Mouse (Mus musculus) intestine, embryonic 15.5 days (tissue): ENCODE data around the gene Galk2. TPM values are rescaled to one million over a fixed set of nuclear protein-coding genes. Genes with fewer than 3 reads are reported as not detected.

ENCODE experiments used
- ATAC-seq: fragments of 200-750 bp; cut with Nextera tagmentation; 2 replicates; pipeline ENCODE4 v1.8.0; 2017; ENCODE audit warnings: moderate TSS enrichment, moderate library complexity
- H3K27ac ChIP-seq: fragments of 300-500 bp; sonication (generic); 2 replicates; pipeline ENCODE4 v1.5.1; 2015; ENCODE audit warnings: mild to moderate bottlenecking, inconsistent platforms
- H3K27me3 ChIP-seq: fragments of 300-500 bp; sonication (generic); replicated peaks from 2 replicates; pipeline ENCODE4 v1.6.1; 2015; ENCODE audit warnings: inconsistent platforms
- H3K36me3 ChIP-seq: fragments of 300-500 bp; sonication (generic); 2 replicates; pipeline ENCODE4 v1.6.1; 2015; ENCODE audit warnings: inconsistent platforms
- H3K4me1 ChIP-seq: fragments of 300-500 bp; sonication (generic); replicated peaks from 2 replicates; pipeline ENCODE4 v1.6.1; 2015; ENCODE audit warnings: inconsistent platforms
- H3K4me2 ChIP-seq: fragments of 300-500 bp; sonication (generic); replicated peaks from 2 replicates; pipeline ENCODE4 v1.6.1; 2015; ENCODE audit warnings: mild to moderate bottlenecking, inconsistent platforms
- H3K4me3 ChIP-seq: fragments of 300-500 bp; sonication (generic); replicated peaks from 2 replicates; pipeline ENCODE4 v1.5.1; 2015; ENCODE audit warnings: inconsistent platforms
- H3K9ac ChIP-seq: fragments of 300-500 bp; sonication (generic); 2 replicates; pipeline ENCODE4 v1.6.1; 2015; ENCODE audit warnings: inconsistent platforms
- H3K9me3 ChIP-seq: fragments of 300-500 bp; sonication (generic); 2 replicates; pipeline ENCODE4 v1.6.1; 2016; ENCODE audit warnings: inconsistent platforms
- WGBS: fragments of 180-500 bp; shearing (Covaris S2); methylation state at CpG from one replicate; pipeline ENCODE4 v1.1.7; 2015; 5-methylcytosine and 5-hydroxymethylcytosine counted together
- polyA plus RNA-seq: library from polyadenylated mRNA; unstranded; fragments of >200 nt; fragmentation: Nextera tagmentation; extraction: Ambion mirVana; gene quantifications from 2 replicates; pipeline ENCODE4 v1.2.1, GENCODE M21; 2015

Gene Galk2
- polyA plus RNA-seq, 1 experiment from 2014 or later = 63.0 TPM

GRCm38 (mm10) chr2:125863799-125864198 lies 4.9 kb downstream of the Galk2 start:
- no peak overlapping the region for H3K4me3 ChIP-seq
- H3K27me3 ChIP-seq = no peaks in the 10 kb centered on the region
- no peak overlapping the region for H3K27ac ChIP-seq
- H3K36me3 ChIP-seq = no peaks in the 10 kb centered on the region
- H3K9me3 ChIP-seq = no peaks in the 10 kb centered on the region
- H3K9ac ChIP-seq = no peak overlapping the region
- no peak for ATAC-seq
- 0 out of 2 replicates have a peak, but pooled peaks cover 3% of the 10 kb centered on the region for H3K4me1 ChIP-seq
- 79% methylated on average over 3 of the region's 3 CpGs for WGBS
- no peak overlapping the region for H3K4me2 ChIP-seq

GRCm38 (mm10) chr2:125864551-125864950 lies 5.6 kb downstream of the Galk2 start:
- H3K27ac ChIP-seq = no peak overlapping the region
- H3K36me3 ChIP-seq = no peaks in the 10 kb centered on the region
- H3K27me3 ChIP-seq = no peaks in the 10 kb centered on the region
- no peak overlapping the region for H3K4me3 ChIP-seq
- no peak overlapping the region for H3K9ac ChIP-seq
- 94% methylated on average over 1 of the region's 1 CpGs for whole genome bisulfite sequencing
- no peak overlapping the region for H3K4me2 ChIP-seq
- H3K4me1 ChIP-seq = 0 out of 2 replicates have a peak, but pooled peaks cover 3% of the 10 kb centered on the region
- ATAC-seq = no peak
- no peaks in the 10 kb centered on the region for H3K9me3 ChIP-seq

GRCm38 (mm10) chr2:125865585-125865984 lies 6.7 kb downstream of the Galk2 start:
- no peak overlapping the region for H3K9ac ChIP-seq
- peak overlapping the region; percentile 66; the same call in 1 of the 2 replicates for H3K4me3 ChIP-seq
- H3K4me1 ChIP-seq = 0 out of 2 replicates have a peak, but pooled peaks cover 3% of the 10 kb centered on the region
- H3K27ac ChIP-seq = no peak overlapping the region
- H3K36me3 ChIP-seq = no peaks in the 10 kb centered on the region
- no peaks in the 10 kb centered on the region for H3K9me3 ChIP-seq
- H3K4me2 ChIP-seq = peak overlapping the region; percentile 73
- ATAC-seq = no peak
- H3K27me3 ChIP-seq = no peaks in the 10 kb centered on the region

GRCm38 (mm10) chr2:125866058-125866740 lies 7.3 kb downstream of the Galk2 start:
- H3K4me2 ChIP-seq = peak overlapping the region; percentile 73
- H3K27ac ChIP-seq = peak overlapping the region; percentile 71
- peak overlapping the region; percentile 66 for H3K4me3 ChIP-seq
- 0 out of 2 replicates have a peak, but pooled peaks cover 3% of the 10 kb centered on the region for H3K4me1 ChIP-seq
- peak; percentile 93 for ATAC-seq
- H3K9ac ChIP-seq = peak overlapping the region; percentile 70
- WGBS = 3% methylated on average over 23 of the region's 23 CpGs
- no peaks in the 10 kb centered on the region for H3K36me3 ChIP-seq
- no peaks in the 10 kb centered on the region for H3K27me3 ChIP-seq
- no peaks in the 10 kb centered on the region for H3K9me3 ChIP-seq

- Histone ChIP-seq H3K36me3 (no peaks in the 10 kb centered on the region), H3K9me3 (no peaks in the 10 kb centered on the region), H3K27me3 (no peaks in the 10 kb centered on the region), H3K4me3 (no peak overlapping the region), H3K4me2 (no peak overlapping the region), H3K27ac (no peak overlapping the region), H3K9ac (no peak overlapping the region), H3K4me1 (0 out of 2 replicates have a peak, but pooled peaks cover 3% of the 10 kb centered on the region)
- ATAC-seq = no peak
- WGBS = 82% methylated on average over 3 of the region's 3 CpGs
Observed at GRCm38 (mm10) chr2:125868301-125868700, 9.4 kb downstream of the Galk2 start.

GRCm38 (mm10) chr2:125870159-125870558 lies 11.2 kb downstream of the Galk2 start:
- Histone ChIP-seq H3K4me1 (0 out of 2 replicates have a peak, but pooled peaks cover 3% of the 10 kb centered on the region), H3K36me3 (no peaks in the 10 kb centered on the region), H3K4me2 (no peak overlapping the region), H3K27me3 (no peaks in the 10 kb centered on the region), H3K4me3 (no peak overlapping the region), H3K9ac (no peak overlapping the region), H3K27ac (no peak overlapping the region), H3K9me3 (no peaks in the 10 kb centered on the region)
- ATAC-seq = no peak
- WGBS = 79% methylated on average over 3 of the region's 3 CpGs

- no peak overlapping the region for H3K9ac ChIP-seq
- no peak for ATAC-seq
- no peak overlapping the region for H3K27ac ChIP-seq
- no peak overlapping the region for H3K4me2 ChIP-seq
- WGBS = 79% methylated on average over 4 of the region's 4 CpGs
- no peaks in the 10 kb centered on the region for H3K4me1 ChIP-seq
- H3K9me3 ChIP-seq = no peaks in the 10 kb centered on the region
- no peak overlapping the region for H3K4me3 ChIP-seq
- no peaks in the 10 kb centered on the region for H3K27me3 ChIP-seq
- no peaks in the 10 kb centered on the region for H3K36me3 ChIP-seq
Observed at GRCm38 (mm10) chr2:125885891-125886576, 27.1 kb downstream of the Galk2 start.

- Histone ChIP-seq H3K4me3 (no peak overlapping the region), H3K27ac (no peak overlapping the region), H3K9me3 (no peaks in the 10 kb centered on the region), H3K4me2 (no peak overlapping the region), H3K9ac (no peak overlapping the region), H3K4me1 (no peaks in the 10 kb centered on the region), H3K36me3 (no peaks in the 10 kb centered on the region), H3K27me3 (no peaks in the 10 kb centered on the region)
- 49% methylated on average over 6 of the region's 6 CpGs for WGBS
- ATAC-seq = no peak
Observed at GRCm38 (mm10) chr2:125893096-125893495, 34.2 kb downstream of the Galk2 start.

- WGBS = 73% methylated on average over 4 of the region's 4 CpGs
- H3K27me3 ChIP-seq = no peaks in the 10 kb centered on the region
- ATAC-seq = no peak
- H3K27ac ChIP-seq = no peak overlapping the region
- no peak overlapping the region for H3K4me2 ChIP-seq
- 0 out of 2 replicates have a peak, but pooled peaks cover 4% of the 10 kb centered on the region for H3K36me3 ChIP-seq
- H3K9ac ChIP-seq = no peak overlapping the region
- H3K4me1 ChIP-seq = no peaks in the 10 kb centered on the region
- H3K9me3 ChIP-seq = no peaks in the 10 kb centered on the region
- H3K4me3 ChIP-seq = no peak overlapping the region
Observed at GRCm38 (mm10) chr2:125895099-125895498, 36.2 kb downstream of the Galk2 start.

- no peak for ATAC-seq
- Histone ChIP-seq H3K4me3 (no peak overlapping the region), H3K27me3 (no peaks in the 10 kb centered on the region), H3K36me3 (0 out of 2 replicates have a peak, but pooled peaks cover 4% of the 10 kb centered on the region), H3K4me2 (no peak overlapping the region), H3K4me1 (no peaks in the 10 kb centered on the region), H3K9ac (no peak overlapping the region), H3K27ac (no peak overlapping the region), H3K9me3 (no peaks in the 10 kb centered on the region)
- WGBS = 95% methylated on average over 3 of the region's 3 CpGs
Observed at GRCm38 (mm10) chr2:125896355-125896754, 37.4 kb downstream of the Galk2 start.

- Histone ChIP-seq H3K4me3 (no peak overlapping the region), H3K9ac (no peak overlapping the region), H3K4me2 (no peak overlapping the region)
Observed at GRCm38 (mm10) chr2:125900797-125901410, 42.0 kb downstream of the Galk2 start.

GRCm38 (mm10) chr2:125901426-125901825 lies 42.5 kb downstream of the Galk2 start:
- no peak overlapping the region for H3K4me3 ChIP-seq
- 87% methylated on average over 3 of the region's 3 CpGs for WGBS

More at GRCm38 (mm10) chr2:125900797-125901410, 42.0 kb downstream of the Galk2 start:
- H3K27ac ChIP-seq = no peak overlapping the region
- H3K4me1 ChIP-seq = no peaks in the 10 kb centered on the region
- ATAC-seq = peak; percentile 78; the same call in 1 of the 2 replicates
- no peaks in the 10 kb centered on the region for H3K9me3 ChIP-seq
- 0 out of 2 replicates have a peak, but pooled peaks cover 4% of the 10 kb centered on the region for H3K36me3 ChIP-seq
- 87% methylated on average over 6 of the region's 6 CpGs for WGBS
- H3K27me3 ChIP-seq = no peaks in the 10 kb centered on the region

More at GRCm38 (mm10) chr2:125901426-125901825, 42.5 kb downstream of the Galk2 start:
- Histone ChIP-seq H3K4me2 (no peak overlapping the region), H3K9ac (no peak overlapping the region), H3K36me3 (0 out of 2 replicates have a peak, but pooled peaks cover 4% of the 10 kb centered on the region), H3K9me3 (no peaks in the 10 kb centered on the region), H3K4me1 (no peaks in the 10 kb centered on the region), H3K27me3 (no peaks in the 10 kb centered on the region), H3K27ac (no peak overlapping the region)
- no peak for ATAC-seq
